Mouse (Mus musculus) Patski (cell line): ENCODE results near the gene Slc44a3. TPM values are rescaled to one million over a fixed set of nuclear protein-coding genes. Genes with fewer than 3 reads are reported as not detected.
A peak's percentile ranks its signal among the peaks of the same experiment; 100 is the strongest.

ENCODE experiments used
- ATAC-seq: fragments of 100-300 bp; one replicate; pipeline ENCODE4 v1.8.0; 2021
- CTCF ChIA-PET: fragments of 350-600 bp; sonication (Branson Sonifier 250); formaldehyde crosslinking; loops from one replicate; lab custom pipeline; 2022; ENCODE audit warnings: inconsistent platforms; lab: Charles Lee
- POLR2A ChIA-PET: fragments of 350-600 bp; sonication (Branson Sonifier 250); formaldehyde crosslinking; loops from one replicate; lab custom pipeline; 2022; ENCODE audit warnings: antibody characterized with exemption, inconsistent platforms; lab: Charles Lee
- DNase-seq: peaks from one replicate; pipeline ENCODE4 v3.0.0-alpha.2; 2011; ENCODE audit warnings: low read depth, low spot score
- H3K27me3 ChIP-seq: fragments of 371-371 bp; one replicate; pipeline ENCODE4 v1.5.1; 2021
- CTCF ChIP-seq: fragments of 100-300 bp; IDR thresholded peaks from one replicate; pipeline ENCODE4 v1.5.1; 2021
- in situ Hi-C: fragments of 300-500 bp; cut with MboI; formaldehyde crosslinking; loops from 3 replicates; pipeline ENCODE4 v1.11.1; 2018; ENCODE audit warnings: low pct_unique_long_range_greater_than_20kb, mixed read lengths
- polyA plus RNA-seq: library from polyadenylated mRNA; unstranded; gene quantifications from one replicate; pipeline ENCODE4 v1.2.3, GENCODE M21; 2021

The Slc44a3 gene
- polyA plus RNA-seq, 1 experiment from 2014 or later: 0.24 TPM

DNA sequence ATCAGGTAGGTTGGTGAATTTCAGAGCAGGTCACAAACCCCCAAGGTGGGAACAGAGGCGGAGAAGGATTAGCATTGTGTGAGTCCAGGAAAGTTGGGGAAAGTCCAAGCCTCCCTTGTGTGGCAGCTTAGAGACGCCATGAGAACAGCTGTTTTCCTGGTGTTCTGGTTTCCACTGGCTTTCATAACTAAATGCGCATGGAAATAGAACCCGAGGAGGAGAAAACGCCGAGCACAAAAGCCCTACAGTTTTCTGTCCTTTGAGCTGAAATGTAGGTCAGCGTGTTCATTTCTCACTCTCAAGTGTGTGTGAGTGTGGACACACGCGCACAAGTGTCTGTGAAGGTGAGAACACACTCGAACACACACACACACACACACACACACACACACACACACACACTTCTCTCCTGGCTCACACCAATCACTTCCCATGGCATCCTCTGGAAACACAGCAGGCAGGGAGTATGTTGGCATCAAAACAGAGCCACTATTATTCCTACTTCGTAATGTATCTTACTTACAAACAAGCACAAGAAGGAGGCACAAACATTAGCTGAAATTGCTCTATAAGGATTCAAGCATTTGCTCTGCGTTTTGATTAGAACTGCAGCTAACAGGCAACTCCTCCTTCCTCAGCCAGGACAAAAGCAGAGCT is 42.6 kb downstream of the Slc44a3 start:
- ATAC-seq: no peak
- POLR2A ChIA-PET: interaction anchor here (0.7 kb wide), 1 partner anchor 76 kb away, joined by 4 read pairs; no protein-coding TSS in a partner anchor
- no peak for TF ChIP-seq CTCF
- CTCF ChIA-PET: interaction anchor here (0.9 to 1.6 kb wide), 3 partner anchors 10 to 51 kb away, joined by 3 to 6 read pairs (median 4); no protein-coding TSS in a partner anchor
- DNase-seq: no peak
- no peaks in the 10 kb centered on the region for H3K27me3 ChIP-seq
- in situ Hi-C loops: no loop called here

DNA sequence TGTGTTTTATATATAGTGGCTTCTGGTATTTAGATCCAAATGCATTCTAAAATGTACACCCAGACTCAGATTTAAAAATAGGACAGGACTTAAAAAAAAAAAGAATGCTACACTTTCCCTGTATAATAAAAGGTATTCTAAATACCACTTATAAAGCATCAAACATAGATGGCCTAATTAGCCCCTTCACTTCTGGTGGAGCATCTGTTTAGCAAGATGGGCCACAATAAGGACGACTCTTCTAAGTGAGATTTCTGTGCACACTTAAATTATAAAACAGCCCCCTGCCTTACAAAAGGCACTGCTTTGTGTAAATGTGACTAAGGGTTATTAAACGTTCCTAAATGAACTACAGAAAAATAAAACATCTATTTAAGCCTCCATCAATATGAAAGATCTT is 47.0 kb downstream of the Slc44a3 start:
- POLR2A ChIA-PET: no interaction called here
- no peak for DNase-seq
- H3K27me3 ChIP-seq: no peaks in the 10 kb centered on the region
- CTCF ChIA-PET: interaction anchor here (1.4 to 3.1 kb wide), 2 partner anchors 10 to 14 kb away, joined by 3 to 12 read pairs; no protein-coding TSS in a partner anchor
- TF ChIP-seq CTCF: no peak
- no peak for ATAC-seq
- in situ Hi-C loops: no loop called here

DNA sequence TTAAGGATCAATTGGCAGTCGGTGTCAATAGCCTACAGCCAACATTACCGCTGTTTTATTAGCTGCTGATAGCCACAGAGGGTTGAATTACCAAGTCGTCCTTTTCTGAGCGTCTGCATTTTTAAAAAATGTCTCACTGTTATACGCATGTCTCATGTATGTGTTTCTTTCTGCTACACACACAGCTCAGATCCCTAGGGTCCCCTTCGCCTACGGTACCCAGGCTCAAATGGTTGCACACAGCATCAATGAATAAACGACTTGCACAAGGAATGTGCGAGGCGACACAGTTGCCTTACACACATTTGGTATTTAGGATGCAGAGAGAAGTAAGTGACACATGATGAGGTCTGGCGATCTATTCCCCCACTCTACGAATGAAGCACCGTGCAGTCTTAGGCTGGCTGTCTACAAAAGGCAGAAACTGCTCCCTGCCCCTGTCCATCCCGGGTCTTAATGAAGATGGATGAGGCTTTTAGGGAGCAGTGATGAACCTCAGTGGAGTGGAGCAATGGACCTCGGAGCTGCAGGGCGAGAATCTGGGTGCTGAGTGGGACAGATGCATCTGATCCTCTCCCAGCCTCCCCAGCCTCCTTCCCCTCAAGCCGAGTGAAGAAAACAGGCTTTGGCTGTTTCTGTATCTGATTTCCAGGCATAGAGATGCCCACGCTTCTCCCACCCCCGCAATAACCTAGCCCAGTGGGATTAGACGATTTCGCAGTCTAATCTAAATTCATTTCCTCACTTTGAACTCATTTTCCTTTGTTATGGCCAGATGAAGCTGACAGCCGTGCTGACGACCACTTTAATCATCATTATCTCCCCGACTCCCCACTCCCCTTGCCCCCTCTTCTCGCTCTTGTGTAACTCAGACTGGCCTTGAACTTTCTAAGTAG is 48.7 kb downstream of the Slc44a3 start:
- no peak for DNase-seq
- TF ChIP-seq CTCF: no peak
- ChIA-PET CTCF (interaction anchor here (0.8 to 3.1 kb wide), 5 partner anchors 8 to 169 kb away, joined by 3 to 12 read pairs (median 3); no protein-coding TSS in a partner anchor), POLR2A (no interaction called here)
- in situ Hi-C loops: no loop called here
- H3K27me3 ChIP-seq: no peaks in the 10 kb centered on the region
- ATAC-seq: no peak

DNA sequence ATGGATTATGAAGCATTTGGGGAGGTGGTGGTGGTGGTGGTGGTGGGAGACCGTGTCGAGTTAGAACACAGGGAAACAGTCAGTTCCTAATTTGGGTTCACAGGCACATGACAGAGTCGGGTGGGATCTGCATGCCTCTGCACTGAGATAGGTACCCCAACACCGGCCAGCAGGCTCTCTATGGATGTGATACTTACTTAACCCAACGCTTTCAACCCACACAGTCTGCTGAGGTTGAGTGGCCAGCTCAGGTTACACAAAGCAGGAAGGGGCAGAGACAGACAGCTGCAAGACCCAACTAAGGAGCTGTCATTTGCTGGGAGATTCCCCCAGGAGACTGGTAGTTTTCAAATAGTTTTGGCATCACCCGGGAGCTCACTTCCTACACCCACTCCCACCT is 50.6 kb downstream of the Slc44a3 start:
- ATAC-seq (peak; percentile 29), DNase-seq (no peak)
- ChIA-PET CTCF (interaction anchor here (1.3 kb wide), 1 partner anchor 9 kb away, joined by 4 read pairs; no protein-coding TSS in a partner anchor), POLR2A (no interaction called here)
- no peak for TF ChIP-seq CTCF
- in situ Hi-C loops: no loop called here
- H3K27me3 ChIP-seq: no peaks in the 10 kb centered on the region

DNA sequence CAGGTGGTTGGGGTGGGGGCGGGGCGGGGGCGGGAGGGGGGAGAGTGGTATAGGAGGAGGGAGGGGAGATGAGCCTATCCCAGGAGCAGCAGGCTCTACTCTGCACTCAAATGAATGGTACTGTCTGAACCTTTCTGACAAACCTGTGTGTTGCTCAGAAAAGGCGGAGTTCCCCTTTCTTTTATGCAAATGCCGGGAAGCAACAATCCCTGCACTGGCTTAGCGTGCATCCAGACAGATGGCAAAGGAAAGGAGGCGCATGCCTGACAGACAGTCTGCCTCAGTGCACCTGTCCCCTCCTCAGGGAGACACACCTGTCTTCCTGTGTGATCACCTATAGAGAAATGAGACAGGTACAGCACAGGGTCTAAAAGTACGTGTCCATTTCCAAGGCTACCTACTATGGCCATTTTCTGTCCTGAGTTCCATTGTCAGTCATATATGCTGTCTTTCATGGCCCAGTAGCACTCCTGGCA is 51.2 kb downstream of the Slc44a3 start:
- H3K27me3 ChIP-seq: no peaks in the 10 kb centered on the region
- CTCF ChIA-PET: no interaction called here
- no peak for ATAC-seq
- TF ChIP-seq CTCF: no peak
- no peak for DNase-seq
- POLR2A ChIA-PET: no interaction called here
- in situ Hi-C loops: no loop called here

DNA sequence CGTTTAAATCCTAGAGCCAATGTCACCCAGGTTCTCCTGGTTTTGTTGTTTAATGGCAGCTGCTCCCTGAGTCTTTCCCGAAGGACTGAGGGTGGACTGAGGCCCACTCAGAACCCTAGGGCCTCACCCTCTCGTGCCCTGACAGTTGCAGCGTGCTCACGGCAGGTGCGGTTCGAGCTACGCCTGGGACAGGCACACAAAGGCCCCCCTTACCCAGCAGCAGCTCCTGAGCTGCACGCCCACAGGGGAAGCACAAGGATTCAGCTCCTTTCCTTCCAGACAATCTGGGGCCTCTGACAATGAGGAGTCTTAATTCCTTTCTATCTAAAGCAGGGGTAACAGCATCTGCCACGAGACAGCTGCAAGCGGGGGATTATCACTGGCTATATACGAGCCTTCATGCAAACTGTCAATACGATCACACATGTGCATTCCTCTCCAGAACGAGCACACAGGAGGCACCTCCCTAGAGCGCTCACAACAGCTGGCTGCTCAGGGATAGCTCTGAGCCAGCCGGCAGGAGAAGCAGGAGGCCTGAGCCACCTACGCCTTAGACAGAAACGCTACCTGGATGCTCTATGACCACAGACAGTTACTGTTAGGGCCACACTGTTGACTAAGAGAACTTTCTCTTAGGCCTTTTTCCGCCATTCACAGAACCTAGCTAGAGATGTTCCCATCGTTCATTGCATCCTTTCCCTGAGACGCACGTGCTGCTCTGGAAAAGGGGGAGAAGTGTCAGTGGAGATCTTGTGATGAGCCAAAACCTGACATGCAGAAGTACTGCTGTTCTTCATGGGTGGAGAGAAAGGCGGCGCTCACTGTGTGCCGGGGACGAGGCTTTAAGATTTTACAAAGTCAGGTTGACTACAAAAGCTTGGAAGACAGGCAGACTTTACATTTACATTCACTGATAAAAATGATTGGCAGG is 51.9 kb downstream of the Slc44a3 start:
- ATAC-seq (no peak), DNase-seq (no peak)
- CTCF ChIA-PET: interaction anchor here (1.0 to 1.3 kb wide), 3 partner anchors 16 to 29 kb away, joined by 3 to 4 read pairs (median 4); no protein-coding TSS in a partner anchor
- in situ Hi-C loops: no loop called here
- TF ChIP-seq CTCF: no peak
- POLR2A ChIA-PET: no interaction called here
- no peaks in the 10 kb centered on the region for H3K27me3 ChIP-seq

DNA sequence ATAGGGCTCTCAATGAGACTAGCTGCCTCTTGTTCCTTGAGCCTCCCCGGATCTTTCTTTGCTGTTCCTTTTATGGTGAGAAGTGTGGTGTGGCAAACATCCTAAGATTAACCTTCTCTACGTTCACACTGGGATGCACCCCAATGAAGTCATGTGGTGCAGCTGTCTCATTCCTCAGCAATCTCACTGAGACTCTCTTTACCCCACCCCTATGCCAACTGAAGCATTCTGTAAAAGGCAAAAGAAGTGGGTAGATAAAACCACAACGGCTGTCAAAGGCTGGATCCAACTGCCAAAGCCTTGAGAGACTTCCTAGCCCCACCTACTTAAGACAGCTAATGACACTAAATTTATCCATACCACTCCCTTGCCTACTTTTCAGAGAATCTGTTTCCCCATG is 57.5 kb downstream of the Slc44a3 start:
- CTCF ChIA-PET: interaction anchor here (1.1 to 1.7 kb wide), 3 partner anchors 10 to 25 kb away, joined by 3 to 7 read pairs (median 3); no protein-coding TSS in a partner anchor
- no peaks in the 10 kb centered on the region for H3K27me3 ChIP-seq
- TF ChIP-seq CTCF: no peak
- POLR2A ChIA-PET: interaction anchor here (0.6 to 1.2 kb wide), 2 partner anchors 14 to 104 kb away, joined by 3 to 4 read pairs; no protein-coding TSS in a partner anchor
- DNase-seq (peak; percentile 83), ATAC-seq (peak; percentile 93)
- in situ Hi-C loops: no loop called here

DNA sequence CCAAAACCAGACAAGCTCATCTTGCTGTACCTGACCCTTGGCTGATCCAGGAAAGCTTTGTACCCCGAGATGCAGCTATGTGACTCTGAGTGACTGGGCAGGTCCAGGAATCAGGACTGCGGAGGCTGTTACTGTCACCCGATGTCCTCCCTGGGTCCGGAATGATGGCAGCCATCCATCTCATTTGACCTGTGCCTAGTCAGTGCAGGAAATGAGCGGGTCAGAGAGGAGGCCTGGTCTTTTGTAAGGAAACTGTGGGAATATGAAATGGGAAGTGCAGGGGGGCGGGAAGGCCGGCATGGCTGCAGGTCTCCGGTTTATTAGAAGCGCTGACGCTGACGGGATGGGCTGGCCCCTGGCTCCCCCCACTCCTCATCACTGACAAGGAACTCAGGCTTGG is 60.5 kb downstream of the Slc44a3 start:
- CTCF ChIA-PET: no interaction called here

DNA sequence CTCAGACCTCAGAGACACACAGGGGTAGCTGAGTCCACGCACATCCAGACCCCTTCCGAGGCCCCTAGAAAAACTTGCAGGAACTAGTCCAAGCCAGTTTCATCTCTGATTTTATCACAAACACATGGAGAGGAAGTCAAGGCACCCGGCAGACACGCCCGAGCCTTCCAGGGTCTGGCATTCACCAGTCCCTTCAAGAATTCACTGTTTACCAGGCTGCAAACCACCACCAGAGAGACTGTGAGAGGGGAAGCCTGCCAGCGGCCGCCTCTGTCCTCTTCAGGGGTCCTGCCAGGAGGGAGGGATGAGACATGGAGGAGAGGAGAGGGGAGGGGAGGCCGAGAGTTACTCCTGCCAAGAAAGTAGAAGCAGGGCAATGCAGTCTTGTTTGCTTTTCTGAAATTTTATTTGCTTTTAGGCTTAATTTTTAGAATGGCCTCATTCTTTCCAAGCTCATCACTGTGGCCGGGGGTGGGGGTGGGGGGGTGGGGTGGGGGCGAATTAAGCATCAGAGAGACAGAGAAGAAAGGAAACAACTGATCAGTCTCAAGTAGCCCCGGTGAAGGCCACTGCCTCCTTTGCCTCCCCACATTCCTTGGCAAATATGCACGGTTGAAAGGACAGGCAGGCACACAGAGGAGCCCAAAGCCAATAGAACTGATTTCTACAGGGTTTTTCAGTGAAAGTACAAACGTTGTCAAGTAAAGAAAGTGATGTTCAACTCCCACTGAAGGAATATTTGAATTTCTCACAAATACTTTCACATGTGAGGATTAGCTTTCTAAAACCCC is 62.8 kb downstream of the Slc44a3 start:
- TF ChIP-seq CTCF: no peak
- ChIA-PET POLR2A (interaction anchor here (0.6 kb wide), 1 partner anchor 17 kb away, joined by 4 read pairs; no protein-coding TSS in a partner anchor), CTCF (interaction anchor here (1.0 to 1.3 kb wide), 3 partner anchors 11 to 158 kb away, joined by 3 to 4 read pairs (median 4); no protein-coding TSS in a partner anchor)
- no peaks in the 10 kb centered on the region for H3K27me3 ChIP-seq
- DNase-seq: no peak
- peak; percentile 56 for ATAC-seq
- in situ Hi-C loops: no loop called here

More for the DNA sequence above, 60.5 kb downstream of the Slc44a3 start:
- TF ChIP-seq CTCF: no peak
- no peak for ATAC-seq
- in situ Hi-C loops: no loop called here
- POLR2A ChIA-PET: no interaction called here
- H3K27me3 ChIP-seq: no peaks in the 10 kb centered on the region
- no peak for DNase-seq
